Mouse (Mus musculus): ENCODE measurements around the gene Sipa1l3.

DNA sequence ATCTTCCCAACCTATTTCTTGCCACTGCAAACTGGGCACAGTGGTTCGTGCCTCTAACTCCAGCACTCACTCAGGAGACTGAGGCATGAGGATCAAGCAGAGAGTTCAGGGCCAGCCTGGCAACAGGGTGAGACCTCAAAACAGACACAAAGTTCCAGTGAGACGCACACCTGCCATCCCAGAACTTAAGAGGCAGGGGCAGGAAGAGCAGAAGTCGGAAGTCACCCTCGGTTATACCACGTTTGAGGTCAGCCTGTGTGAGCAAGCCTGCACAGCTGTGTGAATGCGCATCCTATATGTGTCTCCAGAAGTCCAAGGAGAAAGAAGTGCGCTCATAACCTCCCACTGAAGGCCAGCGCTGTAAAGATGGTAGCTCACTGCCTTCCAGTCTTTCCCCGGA lies 61.7 kb downstream of the Sipa1l3 start:
- TF ChIP-seq CTCF (conservative IDR thresholded peaks at IDR 0.05; ENCODE audit: insufficient read depth, insufficient read length, low read depth, low read length) (no peak), POLR2A (IDR thresholded peaks at IDR 0.05; ENCODE audit: low read depth, low read length) (no peak)

All from kidney, adult 2 months (tissue).